Mouse (Mus musculus) cerebellum, adult 2 months (tissue): ENCODE data around the gene Stard3. TPM values are rescaled to one million over a fixed set of nuclear protein-coding genes. Genes with fewer than 3 reads are reported as not detected.

Experiments
- DNase-seq, 2 experiments: peaks; one replicate each; pipeline ENCODE4 v3.0.0; 2021
- H3K27ac ChIP-seq: fragments of 200-500 bp; 2 replicates; pipeline ENCODE4 v1.5.1; 2012; ENCODE audit warnings: low read length, control low read depth, inconsistent platforms; ENCODE audit not compliant: insufficient read depth
- H3K27me3 ChIP-seq: fragments of 200-500 bp; 2 replicates; pipeline ENCODE4 v1.6.1; 2012; ENCODE audit warnings: inconsistent platforms, mild to moderate bottlenecking, low read length, moderate library complexity; ENCODE audit not compliant: control insufficient read depth, insufficient read depth
- H3K4me1 ChIP-seq: fragments of 200-500 bp; 2 replicates; pipeline ENCODE4 v1.6.1; 2011; ENCODE audit warnings: low read length; ENCODE audit not compliant: control insufficient read depth, insufficient read depth
- H3K4me3 ChIP-seq: fragments of 200-500 bp; replicated peaks from 2 replicates; pipeline ENCODE3; 2011; ENCODE audit warnings: mild to moderate bottlenecking, low read depth, low read length, control low read depth; ENCODE audit not compliant: insufficient read depth
- CTCF ChIP-seq: fragments of 200-500 bp; IDR thresholded peaks from 2 replicates; pipeline ENCODE4 v1.5.1; 2011; ENCODE audit warnings: low read depth, mild to moderate bottlenecking, control low read depth, low read length, moderate library complexity, borderline replicate concordance; ENCODE audit not compliant: insufficient read depth
- POLR2A ChIP-seq: fragments of 200-500 bp; IDR thresholded peaks from 2 replicates; pipeline ENCODE4 v1.6.1; 2011; ENCODE audit warnings: low read length, control low read depth, borderline replicate concordance; ENCODE audit not compliant: insufficient read depth
- WGBS: fragments of 180-500 bp; shearing (Covaris S2); methylation state at CpG from one replicate; pipeline ENCODE4 v1.1.7; 2018; 5-methylcytosine and 5-hydroxymethylcytosine counted together
- polyA plus RNA-seq: library from polyadenylated mRNA; depleted of rRNA; stranded (reverse); fragments of >200 nt; gene quantifications from 2 replicates; pipeline ENCODE4 v1.2.3, GENCODE M21; 2012; rRNA removed

Gene Stard3
- polyA plus RNA-seq, 1 experiment: 53.5 TPM

- Histone ChIP-seq H3K27ac (no peak overlapping the region), H3K4me3 (no peak overlapping the region), H3K4me1 (no peaks in the 10 kb centered on the region), H3K27me3 (no peaks in the 10 kb centered on the region)
- WGBS: 69% methylated on average over 10 of the region's 10 CpGs
- DNase-seq: no peak
- no peak for TF ChIP-seq CTCF
These were observed 60.9 kb downstream of the Stard3 start for GRCm38 (mm10) chr11:98418939-98419547.

- no peak overlapping the region for H3K4me3 ChIP-seq
- H3K4me1 ChIP-seq: no peaks in the 10 kb centered on the region
- no peak for DNase-seq
- no peak for TF ChIP-seq CTCF
- H3K27me3 ChIP-seq: no peaks in the 10 kb centered on the region
- WGBS: 90% methylated on average over 7 of the region's 7 CpGs
- no peak overlapping the region for H3K27ac ChIP-seq
These were observed 68.4 kb downstream of the Stard3 start for GRCm38 (mm10) chr11:98426592-98426991.

DNA sequence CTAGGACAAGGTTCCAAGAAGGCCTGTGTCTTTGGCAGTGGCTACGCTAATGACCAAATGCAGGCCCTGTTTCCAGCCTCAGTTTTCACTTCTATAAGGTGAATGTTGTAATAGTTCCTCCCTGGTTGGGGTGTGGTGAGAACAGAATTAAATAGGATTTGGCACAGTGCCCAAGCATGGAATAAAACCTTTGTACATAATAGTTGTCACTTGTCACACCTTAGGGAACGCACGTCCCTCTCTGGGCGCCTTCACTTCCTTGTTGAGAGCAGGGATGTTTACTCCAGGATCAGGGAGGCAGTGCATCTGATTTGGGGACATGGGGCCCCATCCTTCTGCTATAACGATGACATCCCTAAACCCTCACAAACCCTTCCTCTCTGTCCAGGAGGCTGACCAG is 70.3 kb downstream of the Stard3 start:
- no peak overlapping the region for H3K27ac ChIP-seq
- TF ChIP-seq POLR2A: no peak
- no peak for TF ChIP-seq CTCF
- H3K4me3 ChIP-seq: no peak overlapping the region
- H3K4me1 ChIP-seq: no peaks in the 10 kb centered on the region
- H3K27me3 ChIP-seq: no peaks in the 10 kb centered on the region
- DNase-seq: no peak
- WGBS: 83% methylated on average over 5 of the region's 5 CpGs

Other genes with a start within 250 kb of the Stard3 start
- 23.0 and 25.1 TPM in 2 replicates for gene Fbxl20, start 208.0 kb upstream of the Stard3 start, polyA plus RNA-seq
- gene Med1, start 165.1 kb upstream of the Stard3 start, polyA plus RNA-seq: 27.0 and 29.0 TPM in 2 replicates
- 23.3 and 24.9 TPM in 2 replicates for gene Cdk12, start 155.3 kb upstream of the Stard3 start, polyA plus RNA-seq
- gene Neurod2, start 28.7 kb upstream of the Stard3 start, polyA plus RNA-seq: 57.4 and 68.4 TPM in 2 replicates
- 150 and 173 TPM in 2 replicates for gene Ppp1r1b, start 10.0 kb upstream of the Stard3 start, polyA plus RNA-seq
- 0.95 and 1.3 TPM in 2 replicates for gene Tcap, start 25.4 kb downstream of the Stard3 start, polyA plus RNA-seq
- 0.26 and 0.40 TPM in 2 replicates for gene Pnmt, start 28.1 kb downstream of the Stard3 start, polyA plus RNA-seq
- gene Pgap3, start 42.1 kb downstream of the Stard3 start, polyA plus RNA-seq: 13.2 and 14.1 TPM in 2 replicates
- gene Erbb2, start 54.1 kb downstream of the Stard3 start, polyA plus RNA-seq: 1.6 and 1.8 TPM in 2 replicates
- 182 and 183 TPM in 2 replicates for gene Mien1, start 80.6 kb downstream of the Stard3 start, polyA plus RNA-seq
- 15.8 and 19.9 TPM in 2 replicates for gene Grb7, start 88.0 kb downstream of the Stard3 start, polyA plus RNA-seq
- 0.07 and 0.10 TPM in 2 replicates for gene Ikzf3, start 187.7 kb downstream of the Stard3 start, polyA plus RNA-seq
- 0.13 and 0.20 TPM in 2 replicates for gene Zpbp2, start 192.7 kb downstream of the Stard3 start, polyA plus RNA-seq
- 64.6 and 66.8 TPM in 2 replicates for gene Ormdl3, start 229.0 kb downstream of the Stard3 start, polyA plus RNA-seq
- 0.41 TPM in 1 of 2 replicates, not detected in the other for gene Lrrc3c, start 239.9 kb downstream of the Stard3 start, polyA plus RNA-seq